8 mouse cellular contexts compared by ENCODE assay signal in the genomic region with DNA sequence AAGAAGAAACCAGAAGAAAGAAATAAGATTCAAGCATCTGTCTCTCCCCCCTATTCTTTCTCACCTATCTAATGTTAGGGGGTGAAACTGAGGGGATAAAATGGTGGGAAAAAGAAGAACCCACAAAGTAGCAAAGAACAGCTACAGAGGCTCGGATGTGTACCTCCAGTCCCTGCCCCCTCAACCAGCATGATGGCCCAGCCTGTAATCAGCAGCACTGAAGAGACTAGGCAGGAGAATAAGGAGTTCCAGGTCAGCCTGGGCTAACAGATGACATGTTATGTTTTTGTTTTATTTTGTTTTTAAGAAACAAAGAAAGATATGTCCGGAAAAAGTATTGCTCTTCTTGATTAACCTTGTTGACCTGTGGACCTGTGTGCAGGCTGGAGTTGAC. TPM values are rescaled to one million over a fixed set of nuclear protein-coding genes. Genes with fewer than 3 reads are reported as not detected.
DNase-seq lines count a peak whose midpoint lies in the region; ATAC-seq and TF ChIP-seq lines count a peak whose summit lies in the region.

No protein-coding gene starts in this region.

- peak; percentile 72 for ATAC-seq in forebrain, embryonic 12.5 days (ENCODE audit: low FRiP score)
- peak; percentile 68 for ATAC-seq in limb, embryonic 13.5 days (ENCODE audit: low FRiP score, low read depth)
- ATAC-seq in neural tube, embryonic 12.5 days (ENCODE audit: low FRiP score, low read depth) = peak; percentile 70

- H3K27ac ChIP-seq in layer of hippocampus, adult 2 months = peak overlapping the region; percentile 87
- H3K27ac ChIP-seq in forebrain, embryonic 12.5 days = no peak overlapping the region
- no peak overlapping the region for H3K27ac ChIP-seq in limb, embryonic 13.5 days
- H3K27ac ChIP-seq in neural tube, embryonic 12.5 days = no peak overlapping the region

- H3K4me2 ChIP-seq in forebrain, embryonic 12.5 days = no peak overlapping the region
- peak overlapping the region; percentile 82; the same call in 1 of the 2 replicates for H3K4me2 ChIP-seq in limb, embryonic 13.5 days (replicated peaks)
- peak overlapping the region; percentile 79; the same call in 1 of the 2 replicates for H3K4me2 ChIP-seq in neural tube, embryonic 12.5 days (replicated peaks)

- DNase-seq in layer of hippocampus, adult 2 months (ENCODE audit: low spot score in 2 of 2) = no peak
- DNase-seq in layer of hippocampus, adult 11-12 months (ENCODE audit: low spot score) = no peak
- DNase-seq in cerebellum, postnatal 36 days = no peak
- no peak for DNase-seq in thymus, postnatal 0 days (ENCODE audit: low spot score)
- no peak for DNase-seq in frontal cortex, postnatal 36 days (ENCODE audit: low spot score in 2 of 2)

- H3K27me3 ChIP-seq in forebrain, embryonic 12.5 days = no peaks in the 10 kb centered on the region
- H3K27me3 ChIP-seq in limb, embryonic 13.5 days = no peaks in the 10 kb centered on the region
- no peaks in the 10 kb centered on the region for H3K27me3 ChIP-seq in neural tube, embryonic 12.5 days (replicated peaks)

- no peak overlapping the region for H3K9ac ChIP-seq in forebrain, embryonic 12.5 days
- no peak overlapping the region for H3K9ac ChIP-seq in limb, embryonic 13.5 days
- no peak overlapping the region for H3K9ac ChIP-seq in neural tube, embryonic 12.5 days

- H3K9me3 ChIP-seq in forebrain, embryonic 12.5 days = no peaks in the 10 kb centered on the region
- no peaks in the 10 kb centered on the region for H3K9me3 ChIP-seq in limb, embryonic 13.5 days
- H3K9me3 ChIP-seq in neural tube, embryonic 12.5 days = no peaks in the 10 kb centered on the region

- H3K4me1 ChIP-seq in forebrain, embryonic 12.5 days = peaks cover 12% of the 10 kb centered on the region
- H3K4me1 ChIP-seq in limb, embryonic 13.5 days = peaks cover 9% of the 10 kb centered on the region; the same call in 1 of the 2 replicates
- peaks cover 6% of the 10 kb centered on the region for H3K4me1 ChIP-seq in neural tube, embryonic 12.5 days

- no peak for TF ChIP-seq CTCF in layer of hippocampus, adult 2 months (conservative IDR thresholded peaks at IDR 0.05)

- 12% methylated on average over 2 of the region's 2 CpGs for WGBS in forebrain, embryonic 12.5 days
- 9% methylated on average over 2 of the region's 2 CpGs for WGBS in limb, embryonic 13.5 days
- 14% methylated on average over 2 of the region's 2 CpGs for WGBS in neural tube, embryonic 12.5 days

- H3K36me3 ChIP-seq in forebrain, embryonic 12.5 days (replicated peaks) = no peaks in the 10 kb centered on the region
- H3K36me3 ChIP-seq in limb, embryonic 13.5 days = 0 out of 2 replicates have a peak, but pooled peaks cover 5% of the 10 kb centered on the region
- peaks cover 4% of the 10 kb centered on the region; the same call in 1 of the 2 replicates for H3K36me3 ChIP-seq in neural tube, embryonic 12.5 days

- H3K4me3 ChIP-seq in layer of hippocampus, adult 2 months = peak overlapping the region; percentile 84
- peak overlapping the region; percentile 65; the same call in 1 of the 2 replicates for H3K4me3 ChIP-seq in forebrain, embryonic 12.5 days (replicated peaks)
- peak overlapping the region; percentile 57 for H3K4me3 ChIP-seq in limb, embryonic 13.5 days
- H3K4me3 ChIP-seq in neural tube, embryonic 12.5 days = peak overlapping the region; percentile 64

RNA-seq across cellular contexts. Expression of a gene that starts 33.6 kb away (rescaled TPM):
- 100 to 1,000 TPM; 443 to 456 TPM for total RNA-seq in layer of hippocampus, adult 2 months (2021)
- 78.6 and 88.3 TPM in 2 replicates for polyA plus RNA-seq in forebrain, embryonic 12.5 days (2016; fragmentation: Nextera tagmentation; extraction: Ambion mirVana)
- polyA plus RNA-seq in limb, embryonic 13.5 days (2015; fragmentation: Nextera tagmentation; extraction: Ambion mirVana) = 9.2 and 9.3 TPM in 2 replicates
- 97.7 and 107 TPM in 2 replicates for polyA plus RNA-seq in neural tube, embryonic 12.5 days (2016; fragmentation: Nextera tagmentation; extraction: Ambion mirVana)
- polyA plus RNA-seq in thymus, postnatal 0 days (2015; fragmentation: Nextera tagmentation; extraction: Ambion mirVana) = 0.78 and 1.1 TPM in 2 replicates

RNA-seq across cellular contexts. Expression of a gene that starts 50.8 kb away (rescaled TPM):
- total RNA-seq in layer of hippocampus, adult 2 months (2021) = 10 to 100 TPM; 36.6 to 40.9 TPM
- 16.7 and 21.3 TPM in 2 replicates for polyA plus RNA-seq in forebrain, embryonic 12.5 days (2016; fragmentation: Nextera tagmentation; extraction: Ambion mirVana)
- 6.9 and 11.6 TPM in 2 replicates for polyA plus RNA-seq in limb, embryonic 13.5 days (2015; fragmentation: Nextera tagmentation; extraction: Ambion mirVana)
- polyA plus RNA-seq in neural tube, embryonic 12.5 days (2016; fragmentation: Nextera tagmentation; extraction: Ambion mirVana) = 15.6 and 20.1 TPM in 2 replicates
- 6.1 and 6.8 TPM in 2 replicates for polyA plus RNA-seq in thymus, postnatal 0 days (2015; fragmentation: Nextera tagmentation; extraction: Ambion mirVana)

RNA-seq across cellular contexts. Expression of a gene that starts 55.8 kb away (rescaled TPM):
- total RNA-seq in layer of hippocampus, adult 2 months (2021) = 1 to 10 TPM in 1 of 2 experiments, under 1 TPM in 1; 0.92 to 1.5 TPM
- 0.40 and 0.53 TPM in 2 replicates for polyA plus RNA-seq in forebrain, embryonic 12.5 days (2016; fragmentation: Nextera tagmentation; extraction: Ambion mirVana)
- 0.23 and 0.47 TPM in 2 replicates for polyA plus RNA-seq in limb, embryonic 13.5 days (2015; fragmentation: Nextera tagmentation; extraction: Ambion mirVana)
- 0.28 and 0.63 TPM in 2 replicates for polyA plus RNA-seq in neural tube, embryonic 12.5 days (2016; fragmentation: Nextera tagmentation; extraction: Ambion mirVana)
- polyA plus RNA-seq in thymus, postnatal 0 days (2015; fragmentation: Nextera tagmentation; extraction: Ambion mirVana) = 0.68 and 0.77 TPM in 2 replicates

RNA-seq across cellular contexts. Expression of a gene that starts 58.2 kb away (rescaled TPM):
- 10 to 100 TPM; 20.2 to 25.8 TPM for total RNA-seq in layer of hippocampus, adult 2 months (2021)
- polyA plus RNA-seq in forebrain, embryonic 12.5 days (2016; fragmentation: Nextera tagmentation; extraction: Ambion mirVana) = 22.1 and 22.7 TPM in 2 replicates
- polyA plus RNA-seq in limb, embryonic 13.5 days (2015; fragmentation: Nextera tagmentation; extraction: Ambion mirVana) = 23.0 and 24.7 TPM in 2 replicates
- polyA plus RNA-seq in neural tube, embryonic 12.5 days (2016; fragmentation: Nextera tagmentation; extraction: Ambion mirVana) = 18.4 and 18.5 TPM in 2 replicates
- polyA plus RNA-seq in thymus, postnatal 0 days (2015; fragmentation: Nextera tagmentation; extraction: Ambion mirVana) = 8.6 and 9.9 TPM in 2 replicates
